Mouse (Mus musculus): Measurements from ENCODE around the gene Ccdc60. TPM values are rescaled to one million over a fixed set of nuclear protein-coding genes. Genes with fewer than 3 reads are reported as not detected.
A peak's percentile ranks its signal among the peaks of the same experiment; 100 is the strongest.

The Ccdc60 gene
- polyA plus RNA-seq, 1 experiment from 2014 or later, result 0.78 TPM

GRCm38 (mm10) chr5:116212706-116213105 lies 76.1 kb downstream of the Ccdc60 start:
- peaks cover 10% of the 10 kb centered on the region for H3K4me1 ChIP-seq
- no peak overlapping the region for H3K4me3 ChIP-seq
- WGBS, result 59% methylated on average over 5 of the region's 5 CpGs
- H3K36me3 ChIP-seq, result no peaks in the 10 kb centered on the region
- H3K9me3 ChIP-seq, result no peaks in the 10 kb centered on the region
- H3K27ac ChIP-seq, result no peak overlapping the region
- DNase-seq (ENCODE audit: low spot score), result no peak
- H3K27me3 ChIP-seq (ENCODE audit: insufficient read depth, poor library complexity, severe bottlenecking), result no peaks in the 10 kb centered on the region

DNA sequence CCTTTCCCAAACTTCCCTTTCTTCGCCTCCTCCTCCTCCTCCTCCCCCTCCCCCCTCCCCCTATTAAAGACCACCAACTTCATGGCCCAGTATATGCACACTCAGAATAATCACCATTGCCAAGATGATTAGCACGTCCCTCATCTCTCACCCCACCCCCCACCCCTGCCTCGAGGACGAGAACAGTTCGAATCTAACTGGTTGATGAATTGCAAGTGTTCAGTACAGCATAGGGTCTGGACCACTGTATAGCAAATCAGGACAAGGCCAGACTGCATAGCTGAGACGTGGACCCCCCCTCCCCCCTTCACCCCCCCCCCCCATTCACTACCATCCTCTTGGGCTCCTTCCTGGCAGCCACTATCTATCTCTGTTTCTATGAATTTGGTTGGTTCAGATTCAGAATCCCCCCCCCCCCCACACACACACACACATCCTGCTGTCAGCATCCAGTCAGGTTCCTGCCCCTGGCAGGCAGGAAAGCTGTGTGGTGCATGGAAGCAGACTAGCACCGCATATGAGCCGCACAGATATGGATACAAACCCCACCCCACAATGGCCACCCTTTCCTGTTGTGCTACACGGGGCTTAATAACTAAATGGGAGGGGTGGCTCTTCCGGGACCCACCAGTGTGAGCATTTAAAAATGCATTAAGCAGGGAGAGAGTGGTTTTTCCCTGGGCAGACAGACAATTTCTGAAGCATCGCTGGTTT lies 79.2 kb downstream of the Ccdc60 start:
- Histone ChIP-seq H3K27ac (no peak overlapping the region), H3K27me3 (ENCODE audit: insufficient read depth, poor library complexity, severe bottlenecking) (0 out of 2 replicates have a peak, but pooled peaks cover 5% of the 10 kb centered on the region)

DNA sequence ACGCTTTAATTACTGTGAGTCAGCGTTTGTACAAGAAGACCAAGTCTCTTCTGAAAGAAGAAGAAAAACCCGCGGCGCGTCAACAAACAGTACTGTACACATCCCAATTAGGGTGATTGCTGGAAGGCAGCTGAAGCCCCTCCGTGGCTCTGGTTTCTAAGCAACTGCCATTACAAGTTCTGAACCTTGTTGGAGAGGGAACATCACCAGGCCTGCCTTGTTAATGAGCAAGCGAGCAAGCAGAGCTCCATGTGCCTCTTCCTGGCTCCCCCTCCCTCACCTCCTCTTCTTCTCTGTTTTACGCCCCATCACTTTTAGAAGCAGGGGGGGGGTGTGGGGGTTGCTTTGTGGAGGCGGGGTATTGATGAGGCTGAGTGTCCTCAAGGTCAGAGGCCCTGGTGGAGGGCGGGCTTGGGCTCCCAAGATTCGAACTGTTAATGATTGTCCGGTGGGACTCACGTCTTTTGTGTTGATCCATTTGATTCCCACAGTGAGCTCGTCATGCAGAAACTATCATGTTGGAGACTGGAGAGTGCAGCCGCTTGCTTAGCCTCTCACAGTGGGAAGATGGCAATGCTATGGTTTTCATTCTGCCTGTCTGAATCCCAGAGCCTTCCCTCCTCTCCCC lies 79.9 kb downstream of the Ccdc60 start:
- WGBS, result 61% methylated on average over 16 of the region's 16 CpGs
- no peak for DNase-seq (ENCODE audit: low spot score)
- Histone ChIP-seq H3K4me3 (no peak overlapping the region), H3K27me3 (ENCODE audit: insufficient read depth, poor library complexity, severe bottlenecking) (0 out of 2 replicates have a peak, but pooled peaks cover 5% of the 10 kb centered on the region), H3K36me3 (no peaks in the 10 kb centered on the region), H3K27ac (no peak overlapping the region), H3K9me3 (no peaks in the 10 kb centered on the region), H3K4me1 (peaks cover 10% of the 10 kb centered on the region)

More for the DNA sequence above, 79.2 kb downstream of the Ccdc60 start:
- no peak for DNase-seq (ENCODE audit: low spot score)
- peaks cover 10% of the 10 kb centered on the region for H3K4me1 ChIP-seq
- H3K36me3 ChIP-seq, result no peaks in the 10 kb centered on the region
- WGBS, result 55% methylated on average over 10 of the region's 11 CpGs
- H3K4me3 ChIP-seq, result no peak overlapping the region
- H3K9me3 ChIP-seq, result no peaks in the 10 kb centered on the region

DNA sequence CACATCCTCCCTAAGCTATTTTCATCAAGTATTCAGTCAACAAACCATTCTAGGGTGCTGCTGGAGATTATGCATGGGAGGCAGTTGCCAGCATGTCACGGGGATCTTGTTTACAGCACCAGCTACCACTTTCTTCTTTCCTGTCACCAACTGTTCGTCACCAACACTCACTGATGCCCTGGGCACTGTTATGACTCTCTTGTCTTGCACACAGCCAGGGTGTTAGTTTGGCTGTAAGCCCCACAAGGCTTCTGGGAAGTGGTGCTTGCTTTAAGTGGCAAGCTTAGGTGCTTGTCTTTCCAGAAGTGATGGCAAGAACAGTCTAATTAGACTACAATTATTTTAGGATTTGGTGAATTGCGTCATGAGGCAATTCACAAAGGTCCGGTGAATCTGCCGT lies 86.1 kb downstream of the Ccdc60 start:
- no peaks in the 10 kb centered on the region for H3K9me3 ChIP-seq
- 0 out of 2 replicates have a peak, but pooled peaks cover 5% of the 10 kb centered on the region for H3K27me3 ChIP-seq (ENCODE audit: insufficient read depth, poor library complexity, severe bottlenecking)
- WGBS, result 80% methylated on average over 5 of the region's 5 CpGs
- H3K27ac ChIP-seq, result no peak overlapping the region
- no peak for DNase-seq (ENCODE audit: low spot score)
- no peaks in the 10 kb centered on the region for H3K36me3 ChIP-seq
- H3K4me3 ChIP-seq, result no peak overlapping the region
- H3K4me1 ChIP-seq, result no peaks in the 10 kb centered on the region

DNA sequence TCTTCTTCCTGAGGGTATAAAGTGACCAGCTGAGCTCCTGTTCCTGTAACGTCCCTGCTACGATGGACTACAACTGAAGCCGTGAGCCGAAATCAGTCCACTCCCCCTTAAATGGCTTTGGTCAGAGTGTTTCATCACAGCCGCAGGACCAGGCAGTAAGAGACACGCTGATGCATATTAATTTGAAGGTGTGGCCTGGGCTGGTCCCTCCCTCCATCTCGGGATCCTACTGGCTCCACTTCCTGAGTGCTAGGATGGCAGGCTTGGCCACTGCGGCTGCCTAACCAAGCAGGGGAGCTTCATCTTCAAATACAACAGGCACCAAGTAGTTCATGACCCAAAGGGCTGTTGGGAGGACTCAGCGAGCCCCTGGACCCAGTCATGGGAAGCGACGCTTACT lies 94.3 kb downstream of the Ccdc60 start:
- H3K4me3 ChIP-seq, result peak overlapping the region; percentile 22; the same call in 1 of the 2 replicates
- 31% methylated on average over 11 of the region's 11 CpGs for WGBS
- DNase-seq (ENCODE audit: low spot score), result no peak
- H3K27me3 ChIP-seq (ENCODE audit: insufficient read depth, poor library complexity, severe bottlenecking), result peaks cover 28% of the 10 kb centered on the region
- no peaks in the 10 kb centered on the region for H3K9me3 ChIP-seq
- H3K27ac ChIP-seq, result no peak overlapping the region
- H3K36me3 ChIP-seq, result no peaks in the 10 kb centered on the region
- peaks cover 3% of the 10 kb centered on the region; the same call in 1 of the 2 replicates for H3K4me1 ChIP-seq

DNA sequence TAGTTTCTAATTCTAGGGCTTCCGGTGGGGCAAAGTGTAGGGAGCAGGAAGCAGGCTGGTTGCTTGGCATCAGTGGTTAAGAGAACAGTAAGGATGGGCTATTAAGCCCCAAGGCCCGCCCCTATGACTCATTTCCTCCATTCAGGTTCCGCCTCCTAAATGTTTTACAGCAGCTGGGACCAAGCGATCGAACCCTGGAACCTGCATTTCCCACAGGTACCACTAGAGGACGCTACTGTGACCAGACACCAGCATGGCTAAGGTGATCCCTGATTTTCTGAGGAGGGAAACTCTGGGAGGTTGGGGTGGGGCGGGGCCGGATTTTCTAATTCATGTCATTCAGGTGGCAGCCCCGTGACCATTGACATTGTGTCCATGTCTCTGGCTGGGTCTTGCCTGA lies 96.1 kb downstream of the Ccdc60 start:
- Histone ChIP-seq H3K9me3 (no peaks in the 10 kb centered on the region), H3K27me3 (ENCODE audit: insufficient read depth, poor library complexity, severe bottlenecking) (peaks cover 29% of the 10 kb centered on the region), H3K36me3 (no peaks in the 10 kb centered on the region), H3K4me1 (peaks cover 3% of the 10 kb centered on the region; the same call in 1 of the 2 replicates), H3K27ac (no peak overlapping the region), H3K4me3 (no peak overlapping the region)
- DNase-seq (ENCODE audit: low spot score), result no peak
- 64% methylated on average over 9 of the region's 9 CpGs for WGBS

DNA sequence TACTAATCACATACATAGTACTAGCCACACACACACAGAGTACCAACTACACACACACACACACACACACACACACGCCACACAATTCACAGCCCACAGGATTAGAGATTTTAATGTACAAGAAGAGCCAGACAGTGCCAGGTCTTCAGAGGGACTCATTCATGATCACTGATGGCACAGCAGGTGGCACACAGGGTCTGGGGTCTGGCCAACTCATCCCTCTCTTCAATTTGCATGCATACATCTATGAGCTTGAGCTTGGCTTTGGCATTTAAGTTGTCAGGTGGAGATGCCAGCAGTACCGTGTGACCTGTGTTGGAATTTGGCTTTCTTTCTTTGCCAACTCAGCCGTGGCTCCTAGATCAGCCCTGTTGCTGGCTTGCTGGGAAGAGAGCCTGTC lies 97.2 kb downstream of the Ccdc60 start:
- Histone ChIP-seq H3K27ac (no peak overlapping the region), H3K36me3 (no peaks in the 10 kb centered on the region), H3K4me1 (peaks cover 3% of the 10 kb centered on the region; the same call in 1 of the 2 replicates), H3K27me3 (ENCODE audit: insufficient read depth, poor library complexity, severe bottlenecking) (peaks cover 29% of the 10 kb centered on the region), H3K4me3 (no peak overlapping the region), H3K9me3 (no peaks in the 10 kb centered on the region)
- WGBS, result 90% methylated on average over 3 of the region's 3 CpGs
- no peak for DNase-seq (ENCODE audit: low spot score)

DNA sequence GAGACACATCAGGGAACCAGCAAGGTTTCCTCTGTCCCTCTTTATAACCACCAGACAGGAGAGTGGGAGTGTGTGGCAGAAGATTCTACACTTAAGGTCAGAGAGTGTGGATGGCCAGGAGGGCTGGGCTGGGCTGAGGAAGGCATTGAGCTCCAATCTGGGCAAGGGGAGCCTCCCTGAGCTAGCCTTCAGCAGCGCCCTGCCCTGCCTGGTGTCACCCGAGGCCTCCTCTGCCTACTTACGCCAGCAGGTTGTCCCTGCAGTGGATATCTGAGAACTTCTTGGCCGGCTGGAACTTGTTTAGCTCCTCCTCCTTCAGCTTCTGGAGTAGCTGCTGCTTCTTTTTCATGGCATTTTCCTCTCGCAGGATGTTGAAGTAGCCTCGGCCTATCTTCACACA lies 99.0 kb downstream of the Ccdc60 start:
- Histone ChIP-seq H3K9me3 (no peaks in the 10 kb centered on the region), H3K27me3 (ENCODE audit: insufficient read depth, poor library complexity, severe bottlenecking) (peaks cover 20% of the 10 kb centered on the region), H3K27ac (no peak overlapping the region; the same call in 1 of the 2 replicates), H3K4me3 (no peak overlapping the region), H3K4me1 (peaks cover 3% of the 10 kb centered on the region; the same call in 1 of the 2 replicates), H3K36me3 (no peaks in the 10 kb centered on the region)
- DNase-seq (ENCODE audit: low spot score), result no peak
- 35% methylated on average over 6 of the region's 6 CpGs for WGBS

GRCm38 (mm10) chr5:116180594-116180993 lies 108.2 kb downstream of the Ccdc60 start:
- H3K4me1 ChIP-seq, result peaks cover 31% of the 10 kb centered on the region
- H3K27me3 ChIP-seq (ENCODE audit: insufficient read depth, poor library complexity, severe bottlenecking), result 0 out of 2 replicates have a peak, but pooled peaks cover 3% of the 10 kb centered on the region
- no peaks in the 10 kb centered on the region for H3K36me3 ChIP-seq
- 8% methylated on average over 13 of the region's 13 CpGs for WGBS
- no peaks in the 10 kb centered on the region for H3K9me3 ChIP-seq
- H3K27ac ChIP-seq, result no peak overlapping the region
- no peak for DNase-seq (ENCODE audit: low spot score)
- peak overlapping the region; percentile 31; the same call in 1 of the 2 replicates for H3K4me3 ChIP-seq

GRCm38 (mm10) chr5:116171721-116172120 lies 117.1 kb downstream of the Ccdc60 start:
- Histone ChIP-seq H3K27ac (no peak overlapping the region), H3K9me3 (no peaks in the 10 kb centered on the region), H3K36me3 (no peaks in the 10 kb centered on the region), H3K27me3 (ENCODE audit: insufficient read depth, poor library complexity, severe bottlenecking) (no peaks in the 10 kb centered on the region), H3K4me1 (peaks cover 3% of the 10 kb centered on the region; the same call in 1 of the 2 replicates), H3K4me3 (no peak overlapping the region)
- DNase-seq (ENCODE audit: low spot score), result no peak
- 89% methylated on average over 6 of the region's 6 CpGs for WGBS

DNA sequence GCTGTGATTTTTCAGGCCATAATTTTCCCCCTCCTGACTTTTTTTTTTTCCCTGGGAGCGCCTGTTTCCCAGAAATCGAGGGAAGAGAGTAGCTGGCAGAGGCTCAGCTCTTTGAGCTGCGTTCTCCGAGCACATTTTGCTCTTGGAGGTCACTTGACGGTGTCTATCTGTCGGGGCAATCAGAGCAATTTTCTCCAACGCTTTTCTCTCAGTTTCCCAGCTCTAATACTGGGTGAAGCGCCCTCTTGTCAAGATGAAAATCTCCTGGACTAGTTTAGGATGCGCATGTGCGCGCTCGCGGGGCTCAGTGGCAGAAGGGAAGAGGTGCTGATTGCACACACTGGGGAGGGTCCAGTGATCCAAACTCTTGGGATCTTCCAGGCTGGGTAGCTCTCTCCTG lies 121.8 kb downstream of the Ccdc60 start:
- Histone ChIP-seq H3K4me3 (no peak overlapping the region), H3K4me1 (no peaks in the 10 kb centered on the region), H3K27ac (no peak overlapping the region), H3K36me3 (no peaks in the 10 kb centered on the region), H3K27me3 (ENCODE audit: insufficient read depth, poor library complexity, severe bottlenecking) (no peaks in the 10 kb centered on the region), H3K9me3 (no peaks in the 10 kb centered on the region)
- DNase-seq (ENCODE audit: low spot score), result no peak
- WGBS, result 72% methylated on average over 12 of the region's 13 CpGs

DNA sequence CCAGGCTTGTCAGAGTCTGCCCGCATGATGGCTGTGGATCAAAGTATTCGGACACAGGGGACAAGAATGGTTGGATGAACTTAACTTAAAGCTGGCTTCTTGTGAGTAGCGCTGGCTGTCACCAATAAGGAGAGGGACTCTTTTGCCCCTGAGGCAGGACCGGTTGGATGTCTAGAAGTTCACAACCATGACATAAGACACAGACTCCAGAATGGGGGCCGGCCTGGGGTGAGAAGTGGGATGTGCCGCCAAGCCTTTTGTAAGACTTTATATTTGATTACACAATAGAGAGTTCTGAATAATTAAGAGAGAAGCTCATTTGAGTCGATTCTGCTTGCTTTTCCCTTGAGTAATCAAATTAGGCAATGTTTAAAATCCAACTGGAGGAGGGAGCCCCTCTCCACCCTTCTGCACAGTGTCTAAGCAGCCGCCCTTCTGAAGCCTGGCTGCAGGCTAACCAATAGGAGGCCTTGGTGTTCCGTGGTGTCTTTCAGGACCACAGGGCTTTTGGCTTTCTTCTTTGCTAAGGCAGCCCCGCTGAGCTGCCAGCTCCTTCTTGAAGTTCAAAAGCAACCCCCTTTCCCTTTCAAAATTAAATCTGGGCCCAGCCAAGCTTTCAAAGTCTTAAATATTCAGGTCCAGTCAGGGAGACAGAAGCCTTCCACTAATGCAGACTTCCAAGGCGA lies 123.4 kb downstream of the Ccdc60 start:
- DNase-seq (ENCODE audit: low spot score), result no peak
- H3K4me1 ChIP-seq, result no peaks in the 10 kb centered on the region
- no peaks in the 10 kb centered on the region for H3K9me3 ChIP-seq
- H3K27ac ChIP-seq, result no peak overlapping the region
- no peaks in the 10 kb centered on the region for H3K36me3 ChIP-seq
- 65% methylated on average over 11 of the region's 11 CpGs for WGBS
- H3K27me3 ChIP-seq (ENCODE audit: insufficient read depth, poor library complexity, severe bottlenecking), result no peaks in the 10 kb centered on the region
- no peak overlapping the region for H3K4me3 ChIP-seq

DNA sequence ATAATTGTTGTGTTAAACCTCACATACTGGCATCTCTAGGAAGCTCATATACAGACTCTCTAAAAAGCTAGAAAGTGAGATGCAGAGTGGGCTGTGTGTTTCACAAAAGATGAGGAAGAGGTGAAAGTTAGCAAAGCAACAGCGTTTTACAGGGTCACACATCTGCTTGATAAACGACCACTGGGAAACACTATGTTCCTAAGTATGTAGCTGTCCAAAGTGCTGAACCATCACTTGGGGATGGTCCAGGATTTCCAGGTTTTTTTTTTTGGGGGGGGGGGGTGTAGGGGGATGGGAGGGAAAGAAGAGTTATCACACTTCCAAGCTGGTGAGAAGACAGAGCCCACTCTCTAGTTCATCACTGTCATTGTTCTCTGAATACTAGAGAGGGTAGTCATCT lies 134.0 kb downstream of the Ccdc60 start:
- no peak for DNase-seq (ENCODE audit: low spot score)
- WGBS, result 21% methylated on average over 2 of the region's 2 CpGs
- no peaks in the 10 kb centered on the region for H3K27me3 ChIP-seq (ENCODE audit: insufficient read depth, poor library complexity, severe bottlenecking)
- H3K4me1 ChIP-seq, result no peaks in the 10 kb centered on the region
- no peaks in the 10 kb centered on the region for H3K36me3 ChIP-seq
- H3K9me3 ChIP-seq, result no peaks in the 10 kb centered on the region
- H3K27ac ChIP-seq, result no peak overlapping the region
- H3K4me3 ChIP-seq, result no peak overlapping the region

All from heart, embryonic 10.5 days (tissue).